Mouse (Mus musculus) forebrain, embryonic 13.5 days (tissue): ENCODE results near the gene Slc25a13. TPM values are rescaled to one million over a fixed set of nuclear protein-coding genes. Genes with fewer than 3 reads are reported as not detected.
"Not testable (repeated sequence)": the region's sequence is repeated elsewhere in the genome, so short reads cannot be mapped to it uniquely, and the experiment has no call there.

Experiments
- ATAC-seq: fragments of 200-750 bp; cut with Nextera tagmentation; 2 replicates; pipeline ENCODE4 v1.8.0; 2017
- H3K27ac ChIP-seq: fragments of 300-500 bp; sonication (generic); 2 replicates; pipeline ENCODE4 v1.5.1; 2015; ENCODE audit warnings: inconsistent platforms, mild to moderate bottlenecking, moderate library complexity
- H3K27me3 ChIP-seq: fragments of 300-500 bp; sonication (generic); 2 replicates; pipeline ENCODE4 v1.6.1; 2015; ENCODE audit warnings: mild to moderate bottlenecking, inconsistent platforms
- H3K36me3 ChIP-seq: fragments of 300-500 bp; sonication (generic); 2 replicates; pipeline ENCODE4 v1.6.1; 2015; ENCODE audit warnings: mild to moderate bottlenecking, inconsistent platforms; ENCODE audit not compliant: poor library complexity, severe bottlenecking
- H3K4me1 ChIP-seq: fragments of 300-500 bp; sonication (generic); 2 replicates; pipeline ENCODE4 v1.6.1; 2015; ENCODE audit warnings: inconsistent platforms
- H3K4me2 ChIP-seq: fragments of 300-500 bp; sonication (generic); 2 replicates; pipeline ENCODE4 v1.6.1; 2015; ENCODE audit warnings: inconsistent platforms, mild to moderate bottlenecking, moderate library complexity
- H3K4me3 ChIP-seq: fragments of 300-500 bp; sonication (generic); 2 replicates; pipeline ENCODE4 v1.5.1; 2015; ENCODE audit warnings: mild to moderate bottlenecking, inconsistent platforms
- H3K9ac ChIP-seq: fragments of 300-500 bp; sonication (generic); 2 replicates; pipeline ENCODE4 v1.6.1; 2015; ENCODE audit warnings: mild to moderate bottlenecking, inconsistent platforms
- H3K9me3 ChIP-seq: fragments of 300-500 bp; sonication (generic); replicated peaks from 2 replicates; pipeline ENCODE4 v1.6.1; 2016; ENCODE audit warnings: inconsistent platforms
- WGBS: fragments of 180-500 bp; shearing (Covaris S2); methylation state at CpG from one replicate; pipeline ENCODE4 v1.1.7; 2015; 5-methylcytosine and 5-hydroxymethylcytosine counted together
- polyA plus RNA-seq: library from polyadenylated mRNA; unstranded; fragments of >200 nt; fragmentation: Nextera tagmentation; extraction: Ambion mirVana; gene quantifications from 2 replicates; pipeline ENCODE4 v1.2.1, GENCODE M21; 2015

Gene Slc25a13
- polyA plus RNA-seq, 1 experiment from 2014 or later, result 15.3 TPM

GRCm38 (mm10) chr6:6199138-6199870 lies 17.7 kb downstream of the Slc25a13 start:
- Histone ChIP-seq H3K27me3 (no peaks in the 10 kb centered on the region), H3K9ac (no peak overlapping the region), H3K36me3 (no peaks in the 10 kb centered on the region), H3K4me2 (no peak overlapping the region), H3K4me3 (no peak overlapping the region), H3K9me3 (no peaks in the 10 kb centered on the region), H3K27ac (no peak overlapping the region), H3K4me1 (0 out of 2 replicates have a peak, but pooled peaks cover 3% of the 10 kb centered on the region)
- ATAC-seq, result peak; percentile 44; the same call in 1 of the 2 replicates
- 73% methylated on average over 10 of the region's 10 CpGs for WGBS

GRCm38 (mm10) chr6:6198056-6198455 lies 18.9 kb downstream of the Slc25a13 start:
- WGBS, result 98% methylated on average over 3 of the region's 3 CpGs

GRCm38 (mm10) chr6:6197339-6197738 lies 19.6 kb downstream of the Slc25a13 start:
- H3K9me3 ChIP-seq, result no peaks in the 10 kb centered on the region
- 0 out of 2 replicates have a peak, but pooled peaks cover 3% of the 10 kb centered on the region for H3K4me1 ChIP-seq
- no peak overlapping the region for H3K4me3 ChIP-seq
- no peak for ATAC-seq
- no peaks in the 10 kb centered on the region for H3K36me3 ChIP-seq
- H3K4me2 ChIP-seq, result no peak overlapping the region
- H3K27me3 ChIP-seq, result no peaks in the 10 kb centered on the region
- no peak overlapping the region for H3K27ac ChIP-seq
- 89% methylated on average over 6 of the region's 6 CpGs for WGBS
- no peak overlapping the region for H3K9ac ChIP-seq

More at GRCm38 (mm10) chr6:6198056-6198455, 18.9 kb downstream of the Slc25a13 start:
- H3K36me3 ChIP-seq, ATAC-seq, H3K4me2 ChIP-seq, H3K9me3 ChIP-seq, H3K27me3 ChIP-seq, H3K9ac ChIP-seq, H3K27ac ChIP-seq, H3K4me3 ChIP-seq, H3K4me1 ChIP-seq: not testable (repeated sequence)

GRCm38 (mm10) chr6:6196527-6196926 lies 20.4 kb downstream of the Slc25a13 start:
- H3K4me3 ChIP-seq, result no peak overlapping the region
- H3K27me3 ChIP-seq, result no peaks in the 10 kb centered on the region
- peaks cover 7% of the 10 kb centered on the region; the same call in 1 of the 2 replicates for H3K4me1 ChIP-seq
- H3K36me3 ChIP-seq, result no peaks in the 10 kb centered on the region
- no peak for ATAC-seq
- H3K27ac ChIP-seq, result no peak overlapping the region
- no peak overlapping the region for H3K4me2 ChIP-seq
- no peak overlapping the region for H3K9ac ChIP-seq
- WGBS, result 80% methylated on average over 4 of the region's 4 CpGs
- no peaks in the 10 kb centered on the region for H3K9me3 ChIP-seq

- peaks cover 7% of the 10 kb centered on the region; the same call in 1 of the 2 replicates for H3K4me1 ChIP-seq
- WGBS, result 82% methylated on average over 6 of the region's 6 CpGs
- no peaks in the 10 kb centered on the region for H3K36me3 ChIP-seq
- no peaks in the 10 kb centered on the region for H3K27me3 ChIP-seq
- no peak overlapping the region for H3K4me2 ChIP-seq
- no peak; the same call in 1 of the 2 replicates for ATAC-seq
- no peaks in the 10 kb centered on the region for H3K9me3 ChIP-seq
- H3K4me3 ChIP-seq, result no peak overlapping the region
- H3K27ac ChIP-seq, result no peak overlapping the region
- no peak overlapping the region for H3K9ac ChIP-seq
These were observed 22.1 kb downstream of the Slc25a13 start for GRCm38 (mm10) chr6:6194831-6195230.

- Histone ChIP-seq H3K27me3 (no peaks in the 10 kb centered on the region), H3K27ac (no peak overlapping the region), H3K4me2 (no peak overlapping the region), H3K9ac (no peak overlapping the region), H3K36me3 (no peaks in the 10 kb centered on the region), H3K4me3 (no peak overlapping the region), H3K4me1 (peaks cover 4% of the 10 kb centered on the region; the same call in 1 of the 2 replicates), H3K9me3 (no peaks in the 10 kb centered on the region)
- ATAC-seq, result no peak
- 90% methylated on average over 13 of the region's 13 CpGs for WGBS
These were observed 23.1 kb downstream of the Slc25a13 start for GRCm38 (mm10) chr6:6193906-6194305.

GRCm38 (mm10) chr6:6192413-6192812 lies 24.6 kb downstream of the Slc25a13 start:
- Histone ChIP-seq H3K27ac (no peak overlapping the region), H3K4me1 (peaks cover 4% of the 10 kb centered on the region; the same call in 1 of the 2 replicates), H3K36me3 (no peaks in the 10 kb centered on the region), H3K4me3 (no peak overlapping the region), H3K9me3 (no peaks in the 10 kb centered on the region), H3K27me3 (no peaks in the 10 kb centered on the region), H3K4me2 (no peak overlapping the region), H3K9ac (no peak overlapping the region)
- ATAC-seq, result no peak
- 89% methylated on average over 7 of the region's 7 CpGs for WGBS

GRCm38 (mm10) chr6:6191596-6192337 lies 25.2 kb downstream of the Slc25a13 start:
- Histone ChIP-seq H3K27me3 (no peaks in the 10 kb centered on the region), H3K4me1 (peaks cover 4% of the 10 kb centered on the region; the same call in 1 of the 2 replicates), H3K4me2 (no peak overlapping the region), H3K4me3 (no peak overlapping the region), H3K36me3 (no peaks in the 10 kb centered on the region), H3K9ac (no peak overlapping the region), H3K27ac (no peak overlapping the region), H3K9me3 (no peaks in the 10 kb centered on the region)
- WGBS, result 82% methylated on average over 8 of the region's 8 CpGs
- no peak for ATAC-seq

GRCm38 (mm10) chr6:6188970-6189369 lies 28.0 kb downstream of the Slc25a13 start:
- H3K4me3 ChIP-seq, result no peak overlapping the region
- H3K4me1 ChIP-seq, result peaks cover 6% of the 10 kb centered on the region
- no peaks in the 10 kb centered on the region for H3K9me3 ChIP-seq
- no peaks in the 10 kb centered on the region for H3K36me3 ChIP-seq
- H3K4me2 ChIP-seq, result no peak overlapping the region
- no peak overlapping the region for H3K9ac ChIP-seq
- H3K27ac ChIP-seq, result no peak overlapping the region
- 79% methylated on average over 6 of the region's 6 CpGs for WGBS
- ATAC-seq, result no peak
- no peaks in the 10 kb centered on the region for H3K27me3 ChIP-seq

- Histone ChIP-seq H3K9ac (no peak overlapping the region), H3K27ac (no peak overlapping the region), H3K9me3 (no peaks in the 10 kb centered on the region), H3K4me2 (no peak overlapping the region), H3K4me1 (peaks cover 6% of the 10 kb centered on the region; the same call in 1 of the 2 replicates), H3K36me3 (no peaks in the 10 kb centered on the region), H3K4me3 (no peak overlapping the region), H3K27me3 (no peaks in the 10 kb centered on the region)
- ATAC-seq, result no peak
- WGBS, result 88% methylated on average over 4 of the region's 4 CpGs
These were observed 30.5 kb downstream of the Slc25a13 start for GRCm38 (mm10) chr6:6186468-6186867.

GRCm38 (mm10) chr6:6185735-6186068 lies 31.3 kb downstream of the Slc25a13 start:
- 91% methylated on average over 3 of the region's 3 CpGs for WGBS

More at GRCm38 (mm10) chr6:6185735-6186068, 31.3 kb downstream of the Slc25a13 start:
- Histone ChIP-seq H3K36me3 (no peaks in the 10 kb centered on the region), H3K9ac (no peak overlapping the region), H3K9me3 (no peaks in the 10 kb centered on the region), H3K27ac (no peak overlapping the region), H3K4me2 (no peak overlapping the region), H3K4me3 (no peak overlapping the region), H3K27me3 (no peaks in the 10 kb centered on the region), H3K4me1 (peaks cover 6% of the 10 kb centered on the region; the same call in 1 of the 2 replicates)
- no peak for ATAC-seq
